Mouse (Mus musculus) urinary bladder, postnatal 0 days (tissue): Measurements from ENCODE around the gene Rab23. TPM values are rescaled to one million over a fixed set of nuclear protein-coding genes. Genes with fewer than 3 reads are reported as not detected.

Source experiments
- polyA plus RNA-seq: library from polyadenylated mRNA; unstranded; fragments of >200 nt; fragmentation: Nextera tagmentation; extraction: Ambion mirVana; gene quantifications from 2 replicates; pipeline ENCODE4 v1.2.1, GENCODE M21; 2015

Gene Rab23
- 19.1 and 22.7 TPM in 2 replicates for polyA plus RNA-seq

GRCm38 (mm10) chr1:33719733-33720225 is at the start of gene Rab23:
Gene Rab23 (plus strand): TSS chr1:33719887.

GRCm38 (mm10) chr1:33757491-33758041 is 37.9 kb downstream of the Rab23 start, which contains the start of gene Bag2:
Gene Bag2 (minus strand): TSS chr1:33757795.

Other genes starting within 250 kb of the Rab23 start
- 10.0 and 13.1 TPM in 2 replicates for gene Prim2, start 50.1 kb upstream of the Rab23 start, polyA plus RNA-seq
- 153 and 188 TPM in 2 replicates for gene Bag2, start 37.9 kb downstream of the Rab23 start, polyA plus RNA-seq
- gene Zfp451, start 94.7 kb downstream of the Rab23 start, polyA plus RNA-seq = 12.2 and 14.0 TPM in 2 replicates
- 0.84 and 1.1 TPM in 2 replicates for gene Bend6, start 187.9 kb downstream of the Rab23 start, polyA plus RNA-seq
- 22.1 and 24.2 TPM in 2 replicates for gene Dst, start 188.3 kb downstream of the Rab23 start, polyA plus RNA-seq